Mouse (Mus musculus): ENCODE measurements around the gene 5730455P16Rik.
A peak's percentile ranks its signal among the peaks of the same experiment; 100 is the strongest.
"Not testable (repeated sequence)": the region's sequence is repeated elsewhere in the genome, so short reads cannot be mapped to it uniquely, and the experiment has no call there.

5730455P16Rik gene

DNA sequence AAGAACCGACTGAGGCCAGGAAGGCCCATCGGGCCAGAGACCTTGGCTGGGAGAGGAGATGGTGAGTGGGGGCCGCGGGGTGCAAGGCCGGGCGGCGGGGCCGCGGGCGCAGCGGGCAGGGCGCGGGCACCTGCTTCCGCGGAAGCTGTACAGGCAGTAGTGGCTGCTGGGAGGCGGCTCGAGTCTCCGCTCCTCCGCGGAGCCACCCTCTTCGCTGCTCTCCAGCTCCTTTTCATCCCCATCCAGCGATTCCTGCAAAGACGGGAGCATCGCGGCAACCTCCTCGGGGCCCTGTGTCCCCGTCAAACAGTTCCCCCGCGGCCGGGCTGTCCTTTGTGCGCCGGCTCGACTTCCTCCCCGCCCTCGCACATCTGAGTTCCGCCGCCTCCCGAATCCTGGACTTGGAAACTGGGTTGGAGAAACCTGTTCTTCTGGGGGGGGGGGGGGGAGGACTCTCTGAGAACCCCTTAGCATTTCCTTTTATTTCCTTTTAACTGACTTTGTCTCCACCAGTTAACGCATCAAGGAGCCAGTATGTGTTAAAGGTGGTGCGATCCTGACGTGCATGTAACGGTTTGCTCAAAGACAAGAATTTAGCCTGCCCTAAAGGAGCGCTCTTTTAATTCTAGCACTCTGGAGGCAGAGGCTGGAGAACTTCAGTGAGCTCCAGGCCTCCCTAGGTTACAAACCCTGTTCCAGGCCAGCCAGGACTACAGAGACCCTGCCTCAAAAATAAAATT, at the start of gene 5730455P16Rik:
5730455P16Rik (minus strand) TSS at position 323 of the 740 bp plus-strand sequence.
- peak; percentile 88 for DNase-seq (ENCODE audit: low spot score)

DNA sequence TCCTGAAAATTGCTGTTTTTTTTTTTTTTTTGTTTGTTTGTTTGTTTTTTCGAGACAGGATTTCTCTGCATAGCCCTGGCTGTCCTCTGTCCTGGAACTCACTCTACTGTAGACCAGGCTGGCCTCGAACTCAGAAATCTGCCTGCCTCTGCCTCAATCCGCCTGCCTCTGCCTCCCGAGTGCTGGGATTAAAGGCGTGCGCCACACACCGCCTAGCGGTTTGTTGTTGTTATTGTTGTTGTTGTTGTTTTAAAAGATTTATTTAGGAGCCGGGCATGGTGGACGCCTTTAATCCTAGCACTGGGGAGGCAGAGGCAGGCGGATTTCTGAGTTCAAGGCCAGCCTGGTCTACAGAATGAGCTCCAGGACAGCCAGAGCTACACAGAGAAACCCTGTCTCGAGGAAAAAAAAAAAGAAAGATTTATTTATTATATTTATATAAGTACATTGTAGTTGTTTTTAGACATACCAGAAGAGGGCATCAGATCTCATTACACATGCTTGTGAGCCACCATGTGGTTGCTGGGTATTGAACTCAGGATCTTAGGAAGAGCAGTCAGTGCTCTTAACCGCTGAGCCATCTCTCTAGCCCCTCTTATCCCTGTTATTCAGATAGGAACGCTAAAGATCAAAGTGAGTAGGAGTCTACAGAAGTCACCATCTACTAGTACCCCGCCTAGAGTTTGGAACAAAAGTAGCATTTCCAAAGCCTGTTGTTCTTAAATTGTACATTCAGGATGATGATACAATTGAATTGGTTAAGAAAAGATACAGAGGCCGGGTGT, 48.4 kb upstream of the 5730455P16Rik start:
- DNase-seq (ENCODE audit: low spot score), result not testable (repeated sequence)

DNA sequence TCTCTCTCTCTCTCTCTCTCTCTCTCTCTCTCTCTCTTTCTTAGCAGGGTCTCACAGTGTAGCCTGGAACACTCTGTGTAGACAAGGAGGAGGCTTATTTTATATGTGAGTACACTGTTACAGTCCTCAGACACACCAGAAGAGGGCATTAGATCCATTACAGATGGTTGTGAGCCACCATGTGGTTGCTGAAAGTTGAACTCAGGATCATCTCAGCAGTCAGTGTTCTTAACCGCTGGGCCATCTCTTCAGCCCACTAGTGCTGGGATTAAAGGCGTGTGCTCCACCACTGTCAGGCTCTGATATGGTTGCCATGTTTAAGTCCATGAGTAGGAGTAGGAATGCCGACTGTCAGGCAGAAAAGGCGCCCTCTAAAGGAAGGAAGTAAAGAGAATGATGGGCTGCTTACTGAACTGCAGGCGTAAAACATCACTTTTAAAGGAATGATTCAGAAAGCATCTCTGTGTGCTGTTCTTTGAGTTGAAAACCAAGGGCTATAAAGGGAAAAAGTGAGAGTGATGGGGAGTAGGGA, 47.5 kb upstream of the 5730455P16Rik start:
- DNase-seq (ENCODE audit: low spot score), result no peak

DNA sequence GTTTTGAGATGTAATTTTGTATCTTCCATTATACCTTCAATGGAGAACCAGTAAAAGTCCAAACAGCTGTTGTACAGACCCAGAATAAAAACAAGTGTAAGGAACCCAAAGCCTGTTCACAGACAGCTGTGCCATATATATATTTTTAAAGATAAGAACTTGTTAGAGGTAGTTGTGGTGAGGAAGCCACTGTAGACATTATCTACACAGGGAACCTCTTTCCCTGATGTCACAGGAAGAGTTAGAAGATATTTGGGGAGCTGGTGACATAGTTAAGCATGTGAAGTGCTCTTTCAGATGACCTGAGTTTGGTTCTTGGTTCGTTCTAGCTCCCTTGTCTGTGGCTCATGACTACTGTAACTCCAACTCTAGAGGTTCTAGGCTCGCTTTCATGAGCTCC, 46.9 kb upstream of the 5730455P16Rik start:
- DNase-seq (ENCODE audit: low spot score), result no peak

DNA sequence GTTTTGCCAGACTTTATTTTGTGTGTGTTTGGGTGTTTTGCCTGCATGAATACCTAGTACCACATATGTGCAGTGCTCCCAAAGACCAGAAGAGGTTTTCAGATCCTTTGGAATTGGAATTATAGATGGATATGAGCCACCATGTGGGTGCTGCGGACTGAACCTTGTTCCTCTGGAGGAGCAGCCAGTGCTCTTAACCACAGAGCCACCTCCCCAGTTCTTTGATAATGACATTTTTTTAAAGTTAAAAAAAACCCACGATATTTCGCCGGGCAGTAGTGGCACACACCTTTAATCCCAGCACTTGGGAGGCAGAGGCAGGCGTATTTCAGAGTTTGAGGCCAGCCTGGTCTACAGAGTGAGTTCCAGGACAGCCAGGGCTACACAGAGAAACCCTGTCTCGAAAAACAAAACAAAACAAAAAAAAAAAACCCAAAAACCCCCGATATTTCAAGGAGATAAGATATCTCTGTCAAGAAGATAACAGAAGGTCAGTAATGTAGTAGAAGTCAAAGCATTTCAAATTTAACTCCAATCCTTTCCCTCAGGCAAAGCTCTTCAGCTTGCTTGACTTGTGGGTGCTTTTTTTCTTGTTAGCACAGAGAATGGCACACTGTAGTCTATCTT, 43.7 kb upstream of the 5730455P16Rik start:
- no peak for DNase-seq (ENCODE audit: low spot score)

DNA sequence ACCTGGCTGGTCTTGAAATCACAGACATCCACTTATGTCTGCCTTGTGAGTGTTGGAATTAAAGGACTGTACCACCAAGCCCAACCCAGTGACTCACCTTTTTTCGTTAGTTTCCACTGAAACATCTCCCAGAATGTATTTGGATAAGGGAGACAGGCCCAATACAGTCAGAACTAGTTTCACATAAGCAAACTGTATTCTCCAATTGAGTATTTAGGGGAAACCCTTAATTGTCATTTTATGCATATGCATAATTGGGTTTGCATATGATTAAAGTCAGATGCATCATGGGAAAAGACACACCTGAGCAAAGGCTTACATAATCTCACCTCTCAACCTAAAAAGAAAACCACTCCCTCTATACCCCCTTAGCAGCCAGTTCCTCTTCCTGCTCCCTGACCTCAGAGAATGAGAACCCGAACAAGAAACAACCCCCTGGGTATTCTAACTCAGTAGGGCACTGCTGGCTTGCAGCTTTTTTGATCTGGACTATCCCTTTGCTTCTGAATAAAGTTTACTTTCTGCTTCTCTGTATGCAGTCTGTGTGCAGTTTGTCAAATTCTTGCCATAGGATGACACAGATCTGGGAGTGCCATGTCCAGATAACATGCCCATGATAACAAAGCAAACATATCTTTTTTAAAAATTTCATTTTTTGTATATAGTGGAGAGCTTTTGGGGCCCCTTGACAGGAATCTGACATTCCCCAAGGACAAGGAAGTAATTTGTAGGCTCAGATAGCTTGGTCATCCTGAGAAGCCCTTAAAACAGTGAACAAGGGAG, 42.6 kb upstream of the 5730455P16Rik start:
- no peak for DNase-seq (ENCODE audit: low spot score)

DNA sequence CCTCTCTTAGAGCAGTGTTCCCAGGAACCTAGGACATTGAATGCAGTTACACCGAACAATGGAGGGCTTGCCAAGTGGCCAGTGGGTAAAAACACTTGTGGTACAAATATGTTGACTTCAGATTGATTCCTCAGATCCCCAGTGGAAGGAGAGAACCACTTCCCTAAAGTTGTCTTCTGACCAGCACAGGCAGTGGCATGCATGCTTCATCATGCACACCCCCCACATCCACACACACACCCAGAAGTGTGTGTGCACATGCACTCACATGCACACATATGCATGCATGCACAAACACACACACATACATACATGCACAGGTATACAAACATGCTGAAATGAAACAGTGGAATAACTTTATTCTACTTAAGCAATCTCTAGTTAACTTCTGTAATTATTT, 41.9 kb upstream of the 5730455P16Rik start:
- DNase-seq (ENCODE audit: low spot score), result no peak

DNA sequence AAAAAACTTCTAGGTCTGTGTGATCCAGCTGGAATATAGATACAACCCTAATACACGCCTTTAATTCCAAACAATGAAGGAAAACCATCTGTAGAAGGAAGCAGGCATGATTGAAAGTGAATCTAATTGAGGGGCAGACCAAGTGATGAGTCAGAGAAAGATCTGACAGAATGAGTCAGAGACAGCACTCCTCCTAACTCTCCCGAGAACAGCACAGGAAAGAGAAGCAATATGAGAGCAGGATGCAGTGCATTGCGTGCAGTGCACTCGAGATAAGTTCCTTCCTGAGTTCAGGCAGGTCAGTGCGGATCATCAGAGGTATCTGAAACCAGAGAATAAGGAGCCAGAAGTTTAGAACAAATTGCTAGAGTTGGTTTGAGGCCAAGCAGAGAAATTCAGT, 39.3 kb upstream of the 5730455P16Rik start:
- no peak for DNase-seq (ENCODE audit: low spot score)

DNA sequence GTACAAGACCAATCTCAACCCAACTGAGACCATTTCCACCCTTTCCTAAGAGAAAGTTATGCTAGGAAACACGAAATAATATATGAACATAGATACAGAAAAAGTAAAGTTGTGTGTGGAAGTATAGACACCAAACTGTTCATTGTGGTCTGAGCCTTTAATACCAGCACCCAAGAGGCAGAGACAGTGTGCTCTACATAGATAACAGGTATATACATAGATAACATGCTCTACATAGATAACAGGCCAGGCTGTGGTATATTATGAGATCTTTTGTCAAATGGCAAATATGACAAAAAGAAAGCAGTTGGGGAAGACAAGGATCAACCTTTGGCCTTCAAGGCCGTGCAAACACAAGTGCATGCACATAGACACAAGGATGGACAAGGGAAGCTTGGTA, 32.5 kb upstream of the 5730455P16Rik start:
- DNase-seq (ENCODE audit: low spot score), result no peak

DNA sequence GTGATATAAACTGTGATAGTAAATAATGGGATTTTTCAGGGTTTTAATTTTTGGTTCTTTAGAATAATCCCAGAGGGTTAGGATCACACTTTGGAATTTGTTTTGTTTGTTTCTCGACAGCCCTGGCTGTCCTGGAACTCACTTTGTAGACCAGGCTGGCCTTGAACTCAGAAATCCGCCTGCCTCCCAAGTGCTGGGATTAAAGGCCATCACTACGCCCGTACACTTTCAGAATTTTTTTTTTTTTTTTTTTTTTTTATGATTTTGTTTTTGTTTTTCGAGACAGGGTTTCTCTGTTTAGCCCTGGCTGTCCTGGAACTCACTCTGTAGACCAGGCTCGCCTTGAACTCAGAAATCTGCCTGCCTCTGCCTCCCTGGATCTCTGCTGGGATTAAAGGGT, 30.0 kb upstream of the 5730455P16Rik start:
- DNase-seq (ENCODE audit: low spot score), result not testable (repeated sequence)

DNA sequence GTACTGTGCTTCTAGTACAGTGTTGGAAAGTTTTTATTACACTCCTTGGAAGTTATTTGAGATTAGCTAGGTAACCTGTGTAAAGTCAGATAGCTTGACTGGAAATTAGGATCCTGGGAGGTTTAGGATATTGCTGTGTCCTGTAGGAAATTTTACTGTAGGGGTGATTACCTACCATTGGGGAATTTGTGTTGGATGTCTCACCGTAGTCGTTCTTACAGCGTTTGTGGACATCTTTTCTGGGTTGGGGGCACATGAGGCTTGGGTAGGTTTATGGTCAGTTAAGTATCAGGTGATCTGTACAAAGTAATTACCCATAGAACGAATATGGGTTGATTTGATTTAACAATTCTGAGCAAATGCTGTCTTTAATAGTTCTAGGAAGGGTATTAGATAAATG, 18.8 kb upstream of the 5730455P16Rik start:
- no peak for DNase-seq (ENCODE audit: low spot score)

DNA sequence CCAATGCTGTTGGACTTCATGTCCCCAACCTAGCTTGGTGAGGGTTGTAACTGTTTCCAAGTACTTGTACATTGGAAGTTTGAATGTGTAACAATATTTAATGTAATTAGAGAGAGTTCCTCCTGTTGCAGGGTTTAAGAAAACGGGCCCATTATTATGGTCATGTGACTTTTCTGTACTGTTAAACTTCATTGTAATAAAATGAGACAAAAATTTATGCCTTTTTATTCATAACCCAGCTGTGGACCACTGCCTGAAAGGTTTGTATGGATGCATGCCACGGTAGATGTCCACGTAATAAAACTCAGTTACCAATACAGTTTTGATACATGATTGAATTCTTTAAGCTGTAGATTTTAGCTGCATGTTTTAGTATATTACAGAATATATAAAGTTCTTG, 18.1 kb upstream of the 5730455P16Rik start:
- DNase-seq (ENCODE audit: low spot score), result no peak

DNA sequence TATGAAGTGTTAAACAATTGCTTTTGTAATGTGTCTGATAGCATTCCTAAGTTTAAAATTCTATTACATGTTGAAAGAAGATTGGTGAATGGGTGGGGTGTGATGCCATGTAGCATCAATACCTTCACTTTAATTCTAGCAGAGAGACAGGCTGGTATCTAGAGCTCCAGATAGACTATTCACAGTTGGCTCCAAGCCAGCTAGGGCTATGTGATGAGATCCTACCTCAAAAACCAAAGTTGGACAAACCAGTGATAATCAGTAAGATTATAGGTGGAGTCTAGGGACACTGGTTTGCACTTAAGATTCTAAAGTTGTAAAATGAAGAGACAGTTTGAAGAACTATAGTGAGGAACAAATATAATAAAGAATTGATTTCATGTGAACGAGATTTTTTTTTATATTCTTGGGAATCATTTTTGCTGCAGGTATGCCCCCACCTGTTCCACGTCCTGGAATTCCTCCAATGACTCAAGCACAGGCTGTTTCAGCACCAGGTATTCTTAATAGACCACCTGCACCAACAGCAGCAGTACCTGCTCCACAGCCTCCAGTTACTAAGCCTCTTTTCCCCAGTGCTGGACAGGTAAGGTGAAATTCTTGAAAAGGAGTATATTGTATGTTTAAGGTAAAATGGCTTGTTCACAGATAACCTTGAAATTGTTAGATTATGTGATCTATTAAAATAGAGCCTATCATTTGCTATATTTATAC, 13.7 kb upstream of the 5730455P16Rik start:
- DNase-seq (ENCODE audit: low spot score), result no peak

DNA sequence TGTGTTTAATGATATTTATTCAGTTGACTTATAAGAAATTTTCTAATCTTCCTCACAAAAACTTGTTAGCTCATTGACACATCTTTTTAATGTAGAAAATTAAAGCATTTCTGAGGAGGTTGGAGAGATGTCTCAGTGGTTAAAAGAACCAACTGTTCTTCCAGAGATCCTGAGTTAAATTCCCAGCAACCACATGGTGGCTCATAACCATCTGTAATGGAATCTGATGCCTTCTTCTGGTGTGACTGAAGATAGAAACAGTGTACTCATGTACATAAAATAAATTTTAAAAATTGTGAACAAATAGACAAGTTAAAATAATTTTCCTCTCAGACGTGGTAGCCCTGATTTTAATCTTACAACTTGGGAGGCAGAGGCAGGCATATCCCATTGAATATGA, 12.1 kb upstream of the 5730455P16Rik start:
- no peak for DNase-seq (ENCODE audit: low spot score)

DNA sequence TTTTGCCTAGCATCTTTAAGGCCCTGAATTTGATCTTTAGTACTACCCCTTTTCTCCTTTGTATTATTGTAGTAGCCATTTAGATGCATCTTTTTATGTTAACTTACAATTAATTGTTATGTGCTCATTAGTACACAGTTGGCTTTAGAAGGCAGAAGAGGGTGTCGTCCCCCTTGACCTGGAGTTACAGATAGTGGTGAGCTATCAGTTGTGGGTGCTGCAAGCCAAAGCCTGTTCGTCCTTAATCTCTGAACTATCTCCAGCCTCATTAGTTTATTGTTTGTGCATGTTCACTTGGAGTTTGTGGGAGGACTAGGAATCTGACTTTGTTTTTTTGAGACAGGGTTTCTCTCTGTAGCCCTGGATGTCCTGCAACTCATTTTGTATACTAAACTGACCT, 9.0 kb upstream of the 5730455P16Rik start:
- DNase-seq (ENCODE audit: low spot score), result no peak

DNA sequence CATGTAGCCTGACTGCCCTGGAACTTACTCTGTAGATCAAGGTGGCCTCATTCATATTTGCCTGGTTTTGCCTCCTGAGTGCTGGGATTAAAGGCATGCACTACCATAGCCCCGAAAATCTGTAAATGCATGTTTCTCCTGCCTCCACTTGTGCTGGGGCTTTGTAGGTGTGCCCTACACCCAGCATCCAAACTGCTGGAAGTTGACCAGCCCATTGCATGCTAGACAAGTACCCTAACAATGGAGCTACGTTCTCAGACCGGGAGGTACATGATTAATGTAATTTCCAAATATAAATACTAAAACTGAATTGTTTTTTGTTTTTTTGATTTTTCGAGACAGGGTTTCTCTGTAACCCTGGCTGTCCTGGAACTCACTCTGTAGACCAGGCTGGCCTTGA, 7.2 kb upstream of the 5730455P16Rik start:
- no peak for DNase-seq (ENCODE audit: low spot score)

DNA sequence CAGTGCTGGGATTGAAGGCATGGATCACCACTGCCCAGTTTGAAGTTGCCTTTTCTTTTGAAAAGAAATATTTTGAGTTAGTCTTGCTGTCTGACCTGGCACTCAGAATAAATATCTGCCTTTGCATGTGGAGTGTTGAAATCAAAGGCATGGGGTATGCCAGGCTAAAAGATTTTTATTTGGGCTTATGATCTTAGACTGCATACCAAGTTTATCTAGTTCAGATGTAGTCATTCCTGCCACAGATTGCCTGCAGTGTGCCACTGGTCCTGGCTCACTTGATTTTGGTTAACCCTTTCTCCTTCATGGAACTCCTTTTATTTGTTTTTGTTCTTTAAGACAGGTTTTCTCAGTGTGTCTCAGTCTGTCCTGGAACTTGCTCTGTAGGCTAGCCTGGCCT, 6.6 kb upstream of the 5730455P16Rik start:
- DNase-seq (ENCODE audit: low spot score), result no peak

DNA sequence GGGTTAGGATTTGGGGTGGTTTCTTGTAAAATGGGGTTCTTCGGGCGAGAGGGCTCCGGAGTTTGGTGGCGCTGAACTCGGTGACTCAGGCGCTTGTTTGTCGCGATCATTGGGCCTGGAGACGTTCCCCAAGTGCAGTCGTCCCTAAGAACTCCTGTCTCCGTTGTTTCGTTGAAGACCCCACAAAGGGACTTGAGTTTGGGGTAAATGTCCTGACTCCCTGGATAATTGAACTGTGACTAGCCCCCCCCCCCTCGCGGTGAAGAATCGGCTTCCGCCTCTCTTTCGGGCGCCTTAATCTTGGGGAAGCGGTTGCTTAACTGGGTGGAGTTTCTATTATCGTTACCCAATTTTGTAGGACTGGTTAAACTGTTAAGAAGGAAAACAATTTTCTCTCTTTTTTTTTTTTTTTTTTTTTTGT, 5.8 kb upstream of the 5730455P16Rik start:
- no peak for DNase-seq (ENCODE audit: low spot score)

DNA sequence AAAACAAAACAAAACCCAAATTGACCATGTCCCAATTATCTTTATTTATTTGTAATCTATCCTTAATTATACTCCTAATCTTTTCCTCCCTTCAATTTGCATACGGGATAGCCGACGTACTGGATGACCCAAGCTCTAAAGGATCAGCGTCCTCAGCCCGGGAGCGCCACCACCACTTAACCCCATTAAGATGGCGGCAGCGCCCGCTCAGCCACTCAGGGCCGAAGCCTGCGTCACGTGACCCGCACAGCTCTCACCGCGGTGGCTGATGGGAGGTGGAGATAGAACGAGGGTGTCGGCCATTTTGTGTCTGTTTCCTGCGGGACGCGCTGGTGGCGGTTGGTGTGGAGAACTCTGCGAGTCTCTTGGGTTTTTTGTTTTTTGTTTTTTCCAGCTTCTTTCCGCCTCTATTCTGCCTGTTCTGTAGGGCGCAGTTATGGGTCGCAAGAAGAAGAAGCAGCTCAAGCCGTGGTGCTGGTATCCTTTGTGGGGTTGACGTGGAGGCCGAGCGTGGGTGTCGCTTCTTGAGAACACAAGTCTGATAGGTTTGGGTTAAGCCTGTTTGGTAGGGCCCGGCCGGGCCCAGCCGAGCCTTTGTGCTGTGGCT, 5.3 kb upstream of the 5730455P16Rik start, which contains the start of gene Zfp207:
Zfp207 (plus strand) TSS at position 261 of the 607 bp plus-strand sequence.
- peak; percentile 98 for DNase-seq (ENCODE audit: low spot score)

DNA sequence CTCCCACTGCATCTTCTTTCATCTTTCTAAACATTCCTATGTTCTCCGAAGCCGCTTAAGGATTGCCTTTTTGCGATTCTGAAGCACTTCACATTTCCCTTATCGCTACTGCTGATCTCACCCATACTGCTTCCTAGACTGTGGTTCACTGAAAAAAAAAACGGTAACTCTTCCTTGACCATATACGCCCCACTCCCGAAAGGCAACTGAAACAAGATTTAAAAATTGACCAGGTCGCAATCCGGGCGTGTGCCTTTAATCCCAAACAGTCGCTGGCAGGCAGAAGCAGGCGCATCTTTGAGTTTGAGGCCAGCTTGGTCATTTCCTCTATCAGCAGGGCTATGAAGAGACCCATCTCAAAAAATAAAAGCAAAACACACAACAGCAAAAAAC, 4.8 kb upstream of the 5730455P16Rik start:
- peak; percentile 24 for DNase-seq (ENCODE audit: low spot score)

DNA sequence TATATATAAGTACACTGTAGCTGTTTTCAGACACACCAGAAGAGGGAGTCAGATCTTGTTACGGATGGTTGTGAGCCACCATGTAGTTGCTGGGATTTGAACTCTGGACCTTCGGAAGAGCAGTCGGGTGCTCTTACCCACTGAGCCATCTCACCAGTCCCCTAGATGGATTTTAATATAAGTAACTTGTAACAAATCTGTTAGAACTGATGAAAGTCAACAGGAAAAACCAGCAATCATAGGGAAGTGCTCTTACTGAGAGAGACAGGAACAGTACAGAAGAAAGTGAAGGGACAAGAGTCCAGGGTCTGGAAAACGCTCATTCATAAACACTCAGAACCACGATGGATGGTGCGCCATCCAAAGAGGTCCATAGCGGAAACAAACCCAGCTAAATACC, 1.4 kb upstream of the 5730455P16Rik start:
- not testable (repeated sequence) for DNase-seq (ENCODE audit: low spot score)

Measured in testis, postnatal 14 days (tissue).